Mouse (Mus musculus) stomach, postnatal 0 days (tissue): ENCODE measurements around the gene Ms4a10. TPM values are rescaled to one million over a fixed set of nuclear protein-coding genes. Genes with fewer than 3 reads are reported as not detected.

Experiments
- ATAC-seq: fragments of 200-750 bp; cut with Nextera tagmentation; 2 replicates; pipeline ENCODE4 v1.8.0; 2017; ENCODE audit not compliant: low FRiP score, low TSS enrichment
- DNase-seq: peaks from one replicate; pipeline ENCODE4 v3.0.0-alpha.2; 2016; ENCODE audit warnings: low spot score
- H3K27ac ChIP-seq: fragments of 300-500 bp; sonication (generic); replicated peaks from 2 replicates; pipeline ENCODE4 v1.5.1; 2014; ENCODE audit warnings: mild to moderate bottlenecking, control low read depth
- H3K27me3 ChIP-seq: fragments of 300-500 bp; sonication (generic); 2 replicates; pipeline ENCODE4 v1.6.1; 2014; ENCODE audit warnings: low read length; ENCODE audit not compliant: control insufficient read depth, insufficient read depth
- H3K36me3 ChIP-seq: fragments of 300-500 bp; sonication (generic); 2 replicates; pipeline ENCODE4 v1.6.1; 2014; ENCODE audit warnings: low read length, mixed read lengths; ENCODE audit not compliant: control insufficient read depth, insufficient read depth
- H3K4me1 ChIP-seq: fragments of 300-500 bp; sonication (generic); replicated peaks from 2 replicates; pipeline ENCODE4 v1.6.1; 2014; ENCODE audit warnings: antibody characterized with exemption; ENCODE audit not compliant: control insufficient read depth, insufficient read depth
- H3K4me2 ChIP-seq: fragments of 300-500 bp; sonication (generic); replicated peaks from 2 replicates; pipeline ENCODE4 v1.6.1; 2014; ENCODE audit warnings: low read depth, mild to moderate bottlenecking, control low read depth, moderate library complexity
- H3K4me3 ChIP-seq: fragments of 300-500 bp; sonication (generic); 2 replicates; pipeline ENCODE4 v1.5.1; 2014; ENCODE audit warnings: low read depth, low read length, control low read depth
- H3K9ac ChIP-seq: fragments of 300-500 bp; sonication (generic); 2 replicates; pipeline ENCODE4 v1.6.1; 2014; ENCODE audit warnings: mild to moderate bottlenecking, low read length, control low read depth, mixed read lengths
- H3K9me3 ChIP-seq: fragments of 300-500 bp; sonication (generic); 2 replicates; pipeline ENCODE4 v1.6.1; 2016; ENCODE audit warnings: low read length; ENCODE audit not compliant: control insufficient read depth
- CTCF ChIP-seq: IDR thresholded peaks from 2 replicates; pipeline ENCODE4 v1.5.1; 2016; ENCODE audit warnings: antibody characterized with exemption, low read depth, mild to moderate bottlenecking, moderate library complexity
- EP300 ChIP-seq: optimal IDR thresholded peaks from 2 replicates; pipeline ENCODE3; 2016; ENCODE audit warnings: antibody characterized with exemption
- WGBS: fragments of 180-500 bp; shearing (Covaris S2); extraction: QIAGEN DNeasy Blood & Tissue Kit; methylation state at CpG from one replicate; pipeline ENCODE4 v1.1.7; 2014; 5-methylcytosine and 5-hydroxymethylcytosine counted together
- polyA plus RNA-seq: library from polyadenylated mRNA; unstranded; fragments of >200 nt; fragmentation: Nextera tagmentation; extraction: Ambion mirVana; gene quantifications from 2 replicates; pipeline ENCODE4 v1.2.1, GENCODE M21; 2015

Ms4a10 gene
- polyA plus RNA-seq, result 0.13 TPM in 1 of 2 replicates, not detected in the other

GRCm38 (mm10) chr19:10974238-10974865 is at the start of gene Ms4a10:
Ms4a10 (minus strand) TSS chr19:10974670.
- Histone ChIP-seq H3K9me3 (0 out of 2 replicates have a peak, but pooled peaks cover 2% of the 10 kb centered on the region), H3K9ac (peak within 1 kb of the TSS; percentile 47; the same call in 1 of the 2 replicates), H3K4me1 (0 out of 2 replicates have a peak, but pooled peaks cover 4% of the 10 kb centered on the region), H3K27me3 (no peaks in the 10 kb centered on the region), H3K27ac (peak within 1 kb of the TSS; percentile 65; the same call in 1 of the 2 replicates), H3K36me3 (no peaks in the 10 kb centered on the region), H3K4me3 (no peak within 1 kb of the TSS), H3K4me2 (no peak within 1 kb of the TSS)
- 16% methylated on average over 4 of the region's 4 CpGs for WGBS
- TF ChIP-seq CTCF, result no peak
- no peak for TF ChIP-seq EP300
- DNase-seq (peak; percentile 39), ATAC-seq (peak; percentile 40)

GRCm38 (mm10) chr19:11022382-11022781 is 47.9 kb upstream of the Ms4a10 start:
- no peak overlapping the region for H3K4me3 ChIP-seq
- no peak for TF ChIP-seq EP300
- no peak for TF ChIP-seq CTCF
- ATAC-seq (no peak), DNase-seq (no peak)
- H3K36me3 ChIP-seq, result no peaks in the 10 kb centered on the region
- H3K27me3 ChIP-seq, result no peaks in the 10 kb centered on the region
- H3K9ac ChIP-seq, result no peak overlapping the region
- no peaks in the 10 kb centered on the region for H3K9me3 ChIP-seq
- H3K4me2 ChIP-seq, result no peak overlapping the region
- H3K27ac ChIP-seq, result no peak overlapping the region
- no peaks in the 10 kb centered on the region for H3K4me1 ChIP-seq

GRCm38 (mm10) chr19:11017891-11018290 is 43.4 kb upstream of the Ms4a10 start, which contains the start of gene Ms4a18:
Ms4a18 (minus strand) TSS chr19:11018031.
- Histone ChIP-seq H3K4me1 (no peaks in the 10 kb centered on the region), H3K4me3 (no peak within 1 kb of the TSS), H3K9ac (no peak within 1 kb of the TSS), H3K27ac (no peak within 1 kb of the TSS), H3K36me3 (no peaks in the 10 kb centered on the region), H3K4me2 (no peak within 1 kb of the TSS), H3K27me3 (no peaks in the 10 kb centered on the region), H3K9me3 (no peaks in the 10 kb centered on the region)
- DNase-seq (no peak), ATAC-seq (no peak)
- 80% methylated on average over 3 of the region's 3 CpGs for WGBS
- TF ChIP-seq EP300 (no peak), CTCF (no peak)

- WGBS, result 61% methylated on average over 2 of the region's 2 CpGs
- ATAC-seq, result 0 out of 2 replicates have a peak, but pooled peaks have one; percentile 49
- Histone ChIP-seq H3K36me3 (no peaks in the 10 kb centered on the region), H3K4me1 (no peaks in the 10 kb centered on the region), H3K4me3 (no peak overlapping the region), H3K27ac (no peak overlapping the region), H3K4me2 (no peak overlapping the region), H3K27me3 (no peaks in the 10 kb centered on the region), H3K9ac (no peak overlapping the region), H3K9me3 (no peaks in the 10 kb centered on the region)
- no peak for TF ChIP-seq CTCF
- no peak for TF ChIP-seq EP300
- peak; percentile 36 for DNase-seq
Observed at GRCm38 (mm10) chr19:11017251-11017650, 42.8 kb upstream of the Ms4a10 start.

- Histone ChIP-seq H3K9ac (no peak overlapping the region), H3K27ac (no peak overlapping the region), H3K4me1 (no peaks in the 10 kb centered on the region), H3K4me3 (no peak overlapping the region), H3K27me3 (no peaks in the 10 kb centered on the region), H3K36me3 (no peaks in the 10 kb centered on the region), H3K9me3 (no peaks in the 10 kb centered on the region), H3K4me2 (no peak overlapping the region)
- WGBS, result 83% methylated on average over 1 of the region's 1 CpGs
- TF ChIP-seq EP300, result no peak
- no peak for TF ChIP-seq CTCF
- DNase-seq (no peak), ATAC-seq (no peak)
Observed at GRCm38 (mm10) chr19:11015998-11016397, 41.5 kb upstream of the Ms4a10 start.

GRCm38 (mm10) chr19:11015468-11015867 is 41.0 kb upstream of the Ms4a10 start:
- TF ChIP-seq EP300, result no peak
- TF ChIP-seq CTCF, result no peak
- Histone ChIP-seq H3K27me3 (no peaks in the 10 kb centered on the region), H3K36me3 (no peaks in the 10 kb centered on the region), H3K4me3 (no peak overlapping the region), H3K4me2 (no peak overlapping the region), H3K27ac (no peak overlapping the region), H3K9me3 (no peaks in the 10 kb centered on the region), H3K4me1 (no peaks in the 10 kb centered on the region), H3K9ac (no peak overlapping the region)
- ATAC-seq, result no peak
- DNase-seq, result no peak
